Mouse (Mus musculus) neural tube, embryonic 10.5 days (tissue): ENCODE results near the gene Gpr137.
"Not testable (repeated sequence)": the region's sequence is repeated elsewhere in the genome, so short reads cannot be mapped to it uniquely, and the experiment has no call there.

Experiments
- DNase-seq: peaks from one replicate; pipeline ENCODE4 v3.0.0-alpha.2; 2017; ENCODE audit warnings: low spot score; ENCODE audit errors: extremely low spot score

Gene Gpr137

GRCm38 (mm10) chr19:6942249-6942691, at the start of gene Gpr137:
Gene Gpr137, minus strand, starts transcription at chr19:6942480.
- DNase-seq, result peak; percentile 90

GRCm38 (mm10) chr19:6991166-6991565, 48.9 kb upstream of the Gpr137 start:
- DNase-seq, result not testable (repeated sequence)

DNA sequence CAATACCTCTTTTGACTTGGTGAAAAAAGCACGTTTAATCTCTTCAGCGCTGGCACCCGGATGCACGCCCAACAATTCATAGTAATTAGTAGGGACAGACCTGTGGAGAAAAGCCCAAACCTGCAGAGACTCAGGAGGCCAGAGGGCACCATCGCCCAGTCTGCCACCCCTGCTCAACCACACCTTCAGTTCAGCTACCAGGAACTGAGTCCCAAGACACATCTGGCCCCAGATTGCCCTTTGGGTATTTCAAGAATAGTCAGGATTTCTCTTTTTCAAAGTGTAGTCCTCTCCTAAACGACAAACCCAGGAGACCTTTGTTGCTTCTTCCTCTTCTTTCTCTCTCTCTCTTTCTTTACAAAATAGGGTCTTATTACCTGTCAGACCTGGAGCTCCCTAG, 48.4 kb upstream of the Gpr137 start:
- DNase-seq, result no peak

DNA sequence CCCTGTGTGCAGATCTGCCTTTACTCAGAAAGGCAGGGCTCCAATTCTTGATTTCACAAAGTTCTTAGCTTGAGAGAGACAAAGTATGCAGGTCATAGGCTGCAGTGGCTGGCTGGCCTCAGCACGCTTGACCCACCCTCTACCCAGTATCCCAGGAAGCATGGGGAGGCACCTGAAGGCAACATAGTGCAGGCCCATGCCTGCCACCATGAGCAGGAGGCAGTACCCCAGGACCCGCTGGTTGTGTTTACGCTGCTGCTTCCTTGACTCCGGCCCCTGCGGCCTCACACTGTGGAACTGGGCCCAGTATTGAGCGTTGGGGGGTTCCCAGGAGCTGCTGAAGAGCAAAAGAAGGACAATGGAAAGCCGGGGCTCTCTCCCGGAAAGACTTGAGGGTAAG, 47.0 kb upstream of the Gpr137 start:
- no peak for DNase-seq

DNA sequence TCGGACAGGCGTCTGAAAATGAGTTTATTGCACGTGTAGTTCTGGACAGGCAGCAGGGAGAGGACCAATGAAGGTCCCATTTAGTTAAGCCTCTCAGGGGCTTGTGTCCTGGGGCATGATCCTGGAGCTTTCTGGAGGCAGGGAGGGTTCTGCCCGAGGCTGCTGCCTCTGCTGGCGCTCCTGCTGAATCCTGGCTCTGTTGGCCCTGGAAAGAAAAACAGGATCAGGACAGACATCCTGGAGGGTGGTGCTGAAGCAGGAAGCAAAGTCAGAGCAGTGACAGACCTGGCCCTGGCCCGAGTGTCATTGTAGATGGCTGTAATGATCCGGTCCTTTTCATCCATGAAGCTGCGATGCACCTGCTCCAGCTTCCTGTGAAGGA, 45.6 kb upstream of the Gpr137 start:
- no peak for DNase-seq

GRCm38 (mm10) chr19:6987061-6987903, 45.0 kb upstream of the Gpr137 start, which contains the start of gene Vegfb:
Gene Vegfb, minus strand, starts transcription at chr19:6987651.
- DNase-seq, result peak; percentile 77

DNA sequence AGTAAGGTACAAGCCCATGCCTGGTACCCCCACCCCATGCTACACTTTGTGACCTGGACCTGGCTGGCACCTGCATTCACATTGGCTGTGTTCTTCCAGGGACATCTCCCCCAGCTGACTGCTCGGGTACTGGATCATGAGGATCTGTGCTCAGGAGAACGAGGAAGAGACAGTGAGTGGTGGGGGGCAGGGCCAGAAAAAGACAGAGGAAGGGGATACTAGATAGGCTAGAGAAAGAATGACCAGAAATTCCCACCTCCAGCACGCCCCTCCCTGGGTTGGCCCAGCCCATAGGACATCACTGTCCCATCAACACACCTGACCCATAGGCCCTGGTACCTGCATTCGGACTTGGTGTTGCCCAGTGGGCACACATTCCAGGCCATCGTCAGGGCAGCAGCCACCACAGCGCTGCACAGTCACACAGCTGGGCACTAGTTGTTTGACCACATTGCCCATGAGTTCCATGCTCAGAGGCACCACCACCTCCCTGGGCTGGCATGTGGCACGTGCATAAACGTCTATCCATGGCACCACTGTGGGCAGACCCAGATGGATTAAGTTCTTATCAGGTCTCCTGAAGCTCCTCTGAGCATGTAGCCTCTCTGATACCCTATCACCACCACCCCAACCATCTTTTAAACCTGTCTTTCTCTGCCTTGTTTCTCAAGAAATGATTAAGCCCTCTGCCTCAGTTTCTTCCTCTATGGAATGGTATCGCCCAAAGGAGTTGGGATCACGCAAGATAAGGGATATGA, 43.9 kb upstream of the Gpr137 start:
- DNase-seq, result no peak

DNA sequence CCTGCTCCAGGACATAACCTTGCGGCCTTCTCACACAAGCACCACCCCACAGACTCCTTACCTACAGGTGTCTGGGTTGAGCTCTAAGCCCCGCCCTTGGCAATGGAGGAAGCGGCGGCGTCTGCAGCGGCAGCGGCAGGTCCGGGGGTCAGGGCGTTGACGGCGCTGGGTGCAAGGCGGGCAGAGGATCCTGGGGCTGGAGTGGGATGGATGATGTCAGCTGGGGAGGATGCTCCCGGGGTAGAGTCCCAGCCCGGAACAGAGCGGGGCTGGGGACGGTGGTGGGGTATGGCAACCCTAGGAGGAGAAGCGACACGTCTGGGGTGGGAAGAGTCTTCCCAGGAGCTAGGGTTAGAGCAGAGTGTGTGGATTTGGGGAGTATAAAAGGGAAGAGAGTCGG, 43.0 kb upstream of the Gpr137 start:
- DNase-seq, result no peak

DNA sequence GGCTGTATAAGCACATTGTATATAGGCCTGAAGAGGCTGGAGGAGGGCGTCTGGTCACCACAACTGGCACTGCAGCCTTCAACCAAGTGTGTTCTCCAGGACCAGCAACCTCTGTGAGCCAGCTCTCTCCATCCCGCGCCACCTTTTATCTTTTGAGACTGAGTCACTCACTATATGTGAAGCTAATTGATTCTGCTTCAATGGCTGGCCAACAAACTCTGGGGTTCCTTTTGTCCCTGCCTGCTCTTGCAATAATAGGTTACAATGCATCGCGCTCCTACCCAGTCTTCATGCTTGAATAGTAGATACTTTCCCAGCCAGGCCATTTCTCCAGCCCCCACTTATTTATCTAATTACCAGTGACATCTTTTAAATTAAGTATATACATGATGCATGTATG, 41.3 kb upstream of the Gpr137 start:
- DNase-seq, result no peak

GRCm38 (mm10) chr19:6981465-6981864, 39.2 kb upstream of the Gpr137 start:
- DNase-seq, result no peak

DNA sequence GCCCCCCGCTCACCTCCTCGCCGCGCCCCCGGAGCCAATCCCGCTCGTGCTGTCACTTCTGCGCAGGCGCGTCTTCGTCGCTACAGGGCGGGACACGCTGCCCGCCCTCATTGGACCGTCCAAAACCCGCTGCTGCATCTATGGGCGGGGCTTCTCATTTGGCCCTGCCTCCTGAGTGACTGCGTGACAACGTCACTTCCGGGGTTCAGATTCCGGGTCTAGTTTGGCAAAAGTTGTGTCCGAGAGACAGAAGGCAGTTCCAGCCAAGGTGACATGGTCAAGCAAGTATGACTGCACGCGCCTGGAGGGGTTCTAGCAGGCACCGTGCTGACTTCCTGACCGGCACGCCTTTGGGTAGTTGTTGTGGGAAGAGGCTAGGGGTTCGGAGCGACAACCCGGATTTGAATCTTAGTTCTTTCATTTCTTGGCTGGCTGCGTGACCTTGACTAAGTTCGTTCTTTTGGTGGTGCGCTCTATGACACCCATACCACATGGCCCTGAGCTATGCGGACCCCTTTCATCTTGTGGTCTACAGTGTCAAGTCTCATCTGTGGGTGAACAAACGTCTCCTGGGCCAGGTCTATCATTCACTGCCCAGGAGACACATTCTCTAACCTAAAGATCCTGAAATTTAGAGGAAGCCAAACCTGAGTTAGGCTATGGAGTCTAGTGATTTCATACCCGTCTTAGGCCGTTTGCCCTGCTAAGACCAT, 38.3 kb upstream of the Gpr137 start, which contains the start of gene Fkbp2:
Gene Fkbp2, minus strand, starts transcription at position 121 of the 713 bp plus-strand sequence.
- peak; percentile 99 for DNase-seq

- DNase-seq, result peak; percentile 100
Observed at GRCm38 (mm10) chr19:6979486-6980380, 37.5 kb upstream of the Gpr137 start.

GRCm38 (mm10) chr19:6979001-6979479, 36.8 kb upstream of the Gpr137 start:
- DNase-seq, result peak; percentile 50

GRCm38 (mm10) chr19:6978639-6978974, 36.3 kb upstream of the Gpr137 start:
- no peak for DNase-seq

DNA sequence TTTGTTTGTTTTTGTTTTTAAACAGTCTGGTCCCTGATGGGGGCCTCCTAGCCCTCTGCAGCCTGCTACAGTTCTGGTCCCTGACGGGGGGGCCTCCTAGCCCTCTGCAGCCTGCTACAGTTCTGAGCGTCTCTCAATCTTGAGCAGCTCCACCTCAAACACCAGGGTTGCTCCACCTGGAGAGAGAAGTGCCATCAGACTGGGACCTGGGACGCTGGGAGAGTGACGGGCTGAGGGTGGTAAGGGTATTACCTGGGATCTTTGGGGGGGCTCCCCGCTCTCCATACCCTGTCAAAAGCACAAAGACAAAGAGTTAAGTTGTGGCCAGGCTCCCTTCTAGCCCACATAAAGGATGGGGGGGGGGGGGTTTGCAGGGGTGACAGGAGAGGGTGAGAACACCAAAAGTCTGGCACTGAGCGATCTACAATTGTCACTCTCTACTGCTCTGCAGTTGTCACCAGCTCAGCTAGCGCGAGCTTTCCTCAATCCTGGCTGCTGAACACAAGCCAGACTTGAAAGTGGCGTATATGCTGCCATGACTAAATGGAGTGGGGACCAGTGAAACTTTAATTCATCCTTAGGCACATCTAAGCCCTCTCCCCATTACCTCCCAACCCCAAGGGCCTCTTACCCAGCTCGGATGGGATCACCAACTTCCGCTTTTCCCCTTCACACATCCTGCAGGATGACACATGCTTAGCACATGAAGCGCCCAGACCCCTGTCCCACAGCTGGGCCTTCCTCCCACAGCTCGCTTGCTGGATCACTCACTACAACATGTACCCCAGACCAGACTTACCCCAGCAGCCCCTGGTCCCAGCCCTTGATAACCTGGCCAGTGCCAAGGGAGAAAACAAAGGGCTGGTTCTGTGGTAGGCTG, 35.7 kb upstream of the Gpr137 start:
- DNase-seq, result no peak

- peak; percentile 81 for DNase-seq
Observed at GRCm38 (mm10) chr19:6975537-6976521, 33.5 kb upstream of the Gpr137 start, which contains the start of gene Plcb3. Gene Plcb3, minus strand, starts transcription at chr19:6976470.

DNA sequence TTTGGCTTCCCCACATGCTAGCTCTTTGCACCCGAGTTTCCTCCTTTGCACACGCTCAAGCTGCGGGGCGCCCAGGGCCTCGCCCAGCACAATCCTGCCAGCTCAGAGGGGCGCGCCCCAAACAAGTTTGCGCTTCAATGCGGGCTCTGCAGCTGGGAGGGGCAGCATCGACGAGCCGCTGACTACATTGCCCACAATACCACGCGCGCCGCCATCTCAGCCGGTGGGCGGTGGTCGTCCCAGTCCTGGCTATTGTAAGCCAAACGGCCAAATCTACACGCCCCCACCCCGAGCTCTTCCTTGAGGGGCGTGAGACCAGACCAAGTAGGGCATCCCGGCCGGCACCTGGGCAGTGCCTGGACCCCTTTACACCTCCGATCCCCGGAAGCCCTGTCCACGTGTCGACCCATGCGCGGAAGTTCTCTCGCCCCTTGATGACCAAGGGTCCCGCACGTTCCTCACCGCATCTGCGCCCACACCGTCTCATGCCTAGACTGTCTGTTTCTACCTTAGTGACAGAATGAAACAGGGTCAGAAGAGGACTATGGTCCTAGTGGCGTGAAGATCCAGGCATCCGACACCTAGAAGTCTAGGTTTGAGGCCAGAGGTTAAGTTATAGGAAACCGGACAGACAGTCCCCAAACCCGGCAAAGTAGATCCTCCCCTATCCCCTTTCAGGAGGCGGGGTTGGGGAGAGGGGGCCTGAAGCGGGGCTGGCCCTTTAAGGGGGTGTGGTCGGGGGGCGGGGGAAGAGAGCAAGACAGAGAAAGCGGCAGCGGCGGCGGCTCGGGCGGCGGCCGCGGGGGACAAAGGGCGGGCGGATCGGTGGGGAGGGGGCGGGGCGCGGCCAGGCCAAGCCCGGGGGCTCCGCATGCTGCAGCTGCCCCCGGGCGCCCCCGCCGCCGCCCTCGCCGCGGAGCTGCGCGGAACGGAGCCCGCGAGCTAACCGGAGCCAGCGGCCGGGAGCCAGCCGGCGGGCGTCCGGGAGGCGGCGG, 32.2 kb upstream of the Gpr137 start, which contains the start of gene Ppp1r14b:
Gene Ppp1r14b, plus strand, starts transcription at position 758 of the 995 bp plus-strand sequence.
- peak; percentile 91 for DNase-seq
